Comparison of ENCODE assay signal across 8 mouse cellular contexts in genomic region chr5:134316721-134317120, GRCm38 (mm10). TPM values are rescaled to one million over a fixed set of nuclear protein-coding genes. Genes with fewer than 3 reads are reported as not detected.
DNase-seq lines count a peak whose midpoint lies in the region; ATAC-seq and TF ChIP-seq lines count a peak whose summit lies in the region.

No protein-coding gene starts in this region.

- no peak for DNase-seq in left cerebral cortex, adult 2 months (ENCODE audit: extremely low spot score in 1 of 2, low spot score in 2 of 2)
- no peak for DNase-seq in left cerebral cortex, adult 8-10 months (ENCODE audit: low spot score in 2 of 2)
- no peak for DNase-seq in embryonic facial prominence, embryonic 10.5 days (ENCODE audit: low spot score)
- DNase-seq in intestine, embryonic 14.5 days (ENCODE audit: low spot score): peak; percentile 58
- DNase-seq in midbrain, embryonic 11.5 days (ENCODE audit: low spot score, missing footprints): peak; percentile 88
- DNase-seq in embryo, embryonic 10 days (ENCODE audit: low spot score): no peak
- no peak for DNase-seq in layer of hippocampus, postnatal 36 days
- no peak for DNase-seq in urinary bladder, postnatal 36 days (ENCODE audit: low spot score in 2 of 2)

- ATAC-seq in intestine, embryonic 14.5 days (replicated peaks; ENCODE audit: low FRiP score, low TSS enrichment, low read depth): no peak
- no peak for ATAC-seq in midbrain, embryonic 11.5 days (ENCODE audit: low FRiP score)

- H3K27me3 ChIP-seq in embryonic facial prominence, embryonic 10.5 days (replicated peaks; ENCODE audit: low read depth, poor library complexity, severe bottlenecking): no peaks in the 10 kb centered on the region
- H3K27me3 ChIP-seq in intestine, embryonic 14.5 days (replicated peaks; ENCODE audit: control insufficient read depth, insufficient read depth, low read length): no peaks in the 10 kb centered on the region
- H3K27me3 ChIP-seq in midbrain, embryonic 11.5 days (ENCODE audit: control insufficient read depth, insufficient read depth, low read length): no peaks in the 10 kb centered on the region

- WGBS in embryonic facial prominence, embryonic 10.5 days: 72% methylated on average over 7 of the region's 7 CpGs
- WGBS in intestine, embryonic 14.5 days: 59% methylated on average over 7 of the region's 7 CpGs
- WGBS in midbrain, embryonic 11.5 days: 50% methylated on average over 7 of the region's 7 CpGs

- TF ChIP-seq CTCF in left cerebral cortex, adult 2 months (IDR thresholded peaks at IDR 0.05): no peak

- H3K36me3 ChIP-seq in embryonic facial prominence, embryonic 10.5 days (replicated peaks): peaks cover 5% of the 10 kb centered on the region
- no peaks in the 10 kb centered on the region for H3K36me3 ChIP-seq in intestine, embryonic 14.5 days (ENCODE audit: control insufficient read depth, insufficient read depth, low read length)
- H3K36me3 ChIP-seq in midbrain, embryonic 11.5 days (ENCODE audit: control insufficient read depth, insufficient read depth, low read length): no peaks in the 10 kb centered on the region

- no peak overlapping the region; the same call in 1 of the 2 replicates for H3K9ac ChIP-seq in intestine, embryonic 14.5 days (ENCODE audit: low read length)
- H3K9ac ChIP-seq in midbrain, embryonic 11.5 days (ENCODE audit: low read length): no peak overlapping the region

- no peaks in the 10 kb centered on the region for H3K9me3 ChIP-seq in embryonic facial prominence, embryonic 10.5 days
- H3K9me3 ChIP-seq in intestine, embryonic 14.5 days (ENCODE audit: control insufficient read depth, low read length): no peaks in the 10 kb centered on the region
- H3K9me3 ChIP-seq in midbrain, embryonic 11.5 days (ENCODE audit: control insufficient read depth, low read length): no peaks in the 10 kb centered on the region

- no peak overlapping the region for H3K4me3 ChIP-seq in left cerebral cortex, adult 2 months
- H3K4me3 ChIP-seq in embryonic facial prominence, embryonic 10.5 days: no peak overlapping the region
- H3K4me3 ChIP-seq in intestine, embryonic 14.5 days (ENCODE audit: low read depth, low read length): no peak overlapping the region
- no peak overlapping the region for H3K4me3 ChIP-seq in midbrain, embryonic 11.5 days (ENCODE audit: low read depth, low read length)

- H3K27ac ChIP-seq in left cerebral cortex, adult 2 months: peak overlapping the region; percentile 100
- peak overlapping the region; percentile 100 for H3K27ac ChIP-seq in embryonic facial prominence, embryonic 10.5 days (replicated peaks)
- H3K27ac ChIP-seq in intestine, embryonic 14.5 days (ENCODE audit: low read depth): peak overlapping the region; percentile 100; the same call in 1 of the 2 replicates
- no peak overlapping the region for H3K27ac ChIP-seq in midbrain, embryonic 11.5 days (ENCODE audit: low read depth, low read length)

- intact Hi-C loops in left cerebral cortex, adult 2 months (cut with DNase I): no loop called here

- H3K4me2 ChIP-seq in intestine, embryonic 14.5 days (ENCODE audit: low read length): peak overlapping the region; percentile 94; the same call in 1 of the 2 replicates
- H3K4me2 ChIP-seq in midbrain, embryonic 11.5 days: no peak overlapping the region

- peaks cover 40% of the 10 kb centered on the region for H3K4me1 ChIP-seq in embryonic facial prominence, embryonic 10.5 days
- peaks cover 20% of the 10 kb centered on the region for H3K4me1 ChIP-seq in intestine, embryonic 14.5 days (replicated peaks; ENCODE audit: control insufficient read depth, insufficient read depth, low read length)
- H3K4me1 ChIP-seq in midbrain, embryonic 11.5 days (ENCODE audit: control insufficient read depth, insufficient read depth, low read length): peaks cover 22% of the 10 kb centered on the region

RNA-seq across cellular contexts. Expression of gene Gtf2i, which starts 2.2 kb away (rescaled TPM):
- 100 to 1,000 TPM; 219 to 221 TPM for total RNA-seq in left cerebral cortex, adult 2 months (2021)
- 100 to 1,000 TPM; 193 to 217 (median 197) TPM for total RNA-seq in left cerebral cortex, adult 8-10 months (2022)
- 200 and 207 TPM in 2 replicates for polyA plus RNA-seq in embryonic facial prominence, embryonic 10.5 days (2016; fragmentation: Nextera tagmentation; extraction: Ambion mirVana)
- 145 and 157 TPM in 2 replicates for polyA plus RNA-seq in intestine, embryonic 14.5 days (2014; fragmentation: Nextera tagmentation; extraction: Ambion mirVana)
- 179 and 190 TPM in 2 replicates for polyA plus RNA-seq in midbrain, embryonic 11.5 days (2014; fragmentation: Nextera tagmentation; extraction: Ambion mirVana)
- 100 to 1,000 TPM; 215 to 234 TPM for total RNA-seq in layer of hippocampus, postnatal 36 days (2021)

Comparison
In these comparisons a context has a peak if more than half of its experiments do, and no peak if none do; other contexts are left out.
1. DNase-seq: peak in intestine, embryonic 14.5 days (single experiment) and midbrain, embryonic 11.5 days (single experiment); none in left cerebral cortex, adult 2 months (0 of 2), left cerebral cortex, adult 8-10 months (0 of 2), embryonic facial prominence, embryonic 10.5 days (single experiment), embryo, embryonic 10 days (single experiment), layer of hippocampus, postnatal 36 days (0 of 2) and urinary bladder, postnatal 36 days (0 of 2).